Mouse (Mus musculus): ENCODE measurements around the gene Fgfr2.
A peak's percentile ranks its signal among the peaks of the same experiment; 100 is the strongest.

Gene Fgfr2

DNA sequence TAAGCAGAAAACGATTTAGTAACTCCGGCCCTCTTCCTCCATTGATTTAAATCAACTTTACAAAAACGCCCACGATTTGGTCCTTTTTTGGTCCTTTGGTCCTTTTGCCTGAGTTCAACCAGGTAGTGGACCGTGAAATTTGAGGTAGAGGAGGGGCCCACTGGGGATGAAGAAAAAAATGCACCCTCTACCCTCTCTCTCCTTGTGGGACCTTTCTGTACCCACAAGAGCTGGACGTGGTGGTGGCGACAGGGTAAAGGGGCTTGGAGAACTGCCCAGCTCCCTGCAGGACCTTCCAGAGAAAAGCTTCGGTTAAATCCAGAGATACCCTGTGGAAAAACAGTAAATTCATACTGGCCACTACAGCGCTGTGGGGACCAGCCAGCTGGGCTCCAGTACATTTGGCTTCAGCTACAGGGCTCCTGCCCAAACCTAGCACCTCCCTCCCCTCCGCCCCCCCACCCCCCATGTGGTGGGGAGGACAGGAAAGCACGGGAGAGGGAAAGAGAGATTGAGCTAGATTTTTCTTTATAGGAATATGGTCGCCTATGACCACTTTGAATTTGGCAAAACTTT lies 2185.8 kb downstream of the Fgfr2 start:
- DNase-seq (ENCODE audit: low spot score) = no peak

DNA sequence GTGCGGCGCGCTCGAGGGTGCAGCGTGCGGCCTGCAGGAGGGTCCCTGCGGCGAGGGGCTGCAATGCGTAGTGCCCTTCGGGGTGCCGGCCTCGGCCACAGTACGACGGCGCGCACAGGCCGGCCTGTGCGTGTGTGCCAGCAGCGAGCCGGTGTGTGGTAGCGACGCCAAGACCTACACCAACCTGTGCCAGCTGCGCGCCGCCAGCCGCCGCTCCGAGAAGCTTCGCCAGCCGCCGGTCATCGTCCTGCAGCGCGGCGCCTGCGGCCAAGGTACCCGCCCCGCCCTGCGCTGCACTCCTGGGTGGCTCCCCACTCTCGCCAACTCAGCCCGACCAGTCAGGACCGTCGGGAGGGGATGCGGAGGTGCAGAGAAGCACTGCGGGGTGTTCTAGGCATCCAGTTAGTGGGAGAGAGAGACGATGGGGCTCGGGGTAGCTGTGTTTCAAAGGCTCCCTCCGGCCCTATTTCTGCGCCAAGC lies 2186.6 kb downstream of the Fgfr2 start:
- DNase-seq (ENCODE audit: low spot score) = no peak

- peak; percentile 68 for DNase-seq (ENCODE audit: low spot score)
Measured at GRCm38 (mm10) chr7:130935793-130936471, 2187.2 kb downstream of the Fgfr2 start, which contains the start of gene Htra1. TSS of gene Htra1 (plus strand) at chr7:130936111.

- no peak for DNase-seq (ENCODE audit: low spot score)
Measured at GRCm38 (mm10) chr7:130935421-130935792, 2187.7 kb downstream of the Fgfr2 start.

GRCm38 (mm10) chr7:130934654-130935053 lies 2188.5 kb downstream of the Fgfr2 start:
- no peak for DNase-seq (ENCODE audit: low spot score)

DNA sequence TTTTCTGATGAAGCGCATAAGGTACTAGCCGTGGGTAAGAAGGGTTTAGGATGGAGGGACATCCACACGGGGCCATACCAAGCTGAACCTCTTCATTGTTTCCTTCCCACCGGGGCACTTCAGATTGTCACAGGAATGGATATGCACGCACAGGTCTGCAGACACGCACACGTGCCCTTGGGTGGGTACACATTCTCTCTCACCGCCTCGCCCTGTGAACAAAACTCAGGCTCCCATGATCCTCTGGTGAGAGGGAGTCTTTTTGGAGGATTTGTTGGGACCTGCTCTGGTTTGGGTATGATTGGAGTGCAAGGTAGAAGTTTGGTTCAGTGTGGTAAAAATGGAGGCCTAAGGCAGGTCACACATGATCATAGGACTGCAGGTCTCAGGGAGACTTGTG lies 2190.2 kb downstream of the Fgfr2 start:
- no peak for DNase-seq (ENCODE audit: low spot score)

DNA sequence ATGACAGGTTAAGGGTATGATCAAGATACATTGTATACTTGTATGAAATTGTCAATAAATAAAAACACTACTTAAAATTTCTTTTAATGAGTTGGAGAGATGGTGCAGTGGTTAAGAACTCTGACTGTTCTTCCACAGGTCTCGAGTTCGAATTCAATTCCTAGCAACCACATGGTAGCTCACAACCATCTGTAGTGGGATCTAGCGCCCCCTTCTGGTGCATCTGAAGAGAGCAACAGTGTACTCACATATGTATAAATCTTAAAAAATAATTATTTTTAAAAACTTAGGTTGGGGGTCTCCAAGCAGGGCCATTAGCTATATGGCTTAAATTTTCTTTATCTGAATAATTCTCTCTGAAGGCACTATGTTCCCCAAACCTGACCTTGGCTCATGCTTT lies 2192.7 kb downstream of the Fgfr2 start:
- DNase-seq (ENCODE audit: low spot score) = no peak

DNA sequence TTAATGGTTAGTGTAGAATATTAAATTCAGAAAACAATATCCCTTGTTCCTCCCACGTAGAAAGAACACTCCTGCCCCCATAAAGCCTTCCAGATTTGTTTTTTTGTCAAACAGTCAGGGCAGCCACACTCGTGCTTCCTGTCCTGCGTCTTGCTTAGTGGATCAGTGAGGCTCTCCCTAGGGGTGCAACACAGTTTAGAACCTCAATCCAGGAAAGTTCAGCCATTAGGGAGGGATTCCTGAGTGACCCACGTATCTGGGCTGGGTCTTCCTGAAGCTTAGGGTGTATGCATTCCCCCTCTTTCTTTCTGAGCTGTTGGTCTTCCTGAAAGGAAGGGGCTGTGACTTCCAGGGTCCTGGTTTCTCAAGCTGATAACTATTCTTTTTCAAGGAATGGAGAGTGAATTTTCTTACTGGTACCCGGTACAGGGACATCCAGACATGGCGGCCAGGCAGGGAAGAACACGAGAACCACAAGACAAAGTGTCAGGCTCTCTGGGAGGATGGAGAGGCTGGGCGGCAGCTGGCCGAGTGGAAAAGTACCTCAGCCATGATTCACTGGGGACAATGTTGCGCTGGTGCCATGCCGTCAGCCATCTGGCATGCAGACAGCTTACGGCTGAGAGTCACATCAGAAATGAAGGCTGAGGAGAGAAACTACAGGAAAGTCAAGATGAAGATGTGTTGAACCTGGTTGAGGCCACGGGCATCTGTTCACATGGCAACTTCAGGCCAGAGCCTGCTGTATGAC lies 2200.0 kb downstream of the Fgfr2 start:
- no peak for DNase-seq (ENCODE audit: low spot score)

DNA sequence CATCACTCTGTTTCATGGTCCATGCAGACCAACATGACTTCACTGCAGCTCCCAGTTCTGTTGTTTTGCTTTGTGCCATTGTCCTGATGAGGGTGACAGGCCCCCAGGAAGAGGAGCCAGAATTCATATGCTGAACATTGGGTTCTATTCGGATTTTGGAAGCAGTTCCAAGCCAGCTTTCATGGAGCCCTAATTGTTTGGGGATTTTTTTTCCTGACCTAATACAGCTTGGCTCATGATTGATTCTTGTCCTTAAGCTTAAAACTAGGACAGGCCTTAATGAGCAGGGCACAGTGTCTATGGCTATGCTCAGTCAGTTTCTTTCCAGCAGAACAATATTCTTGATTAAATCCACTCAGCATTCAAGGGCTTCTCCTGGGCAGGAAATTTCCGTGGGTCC lies 2204.9 kb downstream of the Fgfr2 start:
- no peak for DNase-seq (ENCODE audit: low spot score)

DNA sequence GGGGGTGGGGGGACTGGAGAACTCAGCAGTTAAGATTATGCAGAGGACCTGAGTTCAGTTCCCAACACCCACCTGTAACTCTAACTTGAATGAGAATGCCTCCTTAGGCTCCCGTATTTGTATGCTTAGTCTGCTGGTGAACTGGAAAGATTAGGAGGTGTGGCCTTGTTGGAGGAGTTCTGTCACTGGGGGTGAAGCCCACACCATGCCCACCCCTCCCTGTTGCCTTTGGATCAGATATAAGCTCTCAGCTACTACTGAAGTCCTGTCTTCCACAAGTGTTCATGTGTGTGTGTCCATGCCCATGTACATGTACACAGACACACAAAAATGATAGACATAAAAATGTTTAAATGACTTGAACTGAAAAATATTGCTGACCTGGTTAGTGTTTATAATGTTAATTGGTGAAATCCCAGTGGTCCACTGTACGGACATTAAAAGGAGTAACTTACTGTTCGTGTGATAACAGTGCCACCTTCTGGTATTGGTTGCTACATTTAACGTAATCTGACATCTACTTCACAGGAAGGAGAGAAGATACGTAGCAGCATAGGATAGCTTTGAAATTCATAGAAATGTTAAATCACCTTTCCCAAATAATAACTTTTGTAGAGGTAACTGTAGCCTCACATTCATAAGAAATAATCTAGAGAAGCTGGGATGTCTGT lies 2208.3 kb downstream of the Fgfr2 start:
- no peak for DNase-seq (ENCODE audit: low spot score)

- no peak for DNase-seq (ENCODE audit: low spot score)
Measured at GRCm38 (mm10) chr7:130910841-130911240, 2212.3 kb downstream of the Fgfr2 start.

DNA sequence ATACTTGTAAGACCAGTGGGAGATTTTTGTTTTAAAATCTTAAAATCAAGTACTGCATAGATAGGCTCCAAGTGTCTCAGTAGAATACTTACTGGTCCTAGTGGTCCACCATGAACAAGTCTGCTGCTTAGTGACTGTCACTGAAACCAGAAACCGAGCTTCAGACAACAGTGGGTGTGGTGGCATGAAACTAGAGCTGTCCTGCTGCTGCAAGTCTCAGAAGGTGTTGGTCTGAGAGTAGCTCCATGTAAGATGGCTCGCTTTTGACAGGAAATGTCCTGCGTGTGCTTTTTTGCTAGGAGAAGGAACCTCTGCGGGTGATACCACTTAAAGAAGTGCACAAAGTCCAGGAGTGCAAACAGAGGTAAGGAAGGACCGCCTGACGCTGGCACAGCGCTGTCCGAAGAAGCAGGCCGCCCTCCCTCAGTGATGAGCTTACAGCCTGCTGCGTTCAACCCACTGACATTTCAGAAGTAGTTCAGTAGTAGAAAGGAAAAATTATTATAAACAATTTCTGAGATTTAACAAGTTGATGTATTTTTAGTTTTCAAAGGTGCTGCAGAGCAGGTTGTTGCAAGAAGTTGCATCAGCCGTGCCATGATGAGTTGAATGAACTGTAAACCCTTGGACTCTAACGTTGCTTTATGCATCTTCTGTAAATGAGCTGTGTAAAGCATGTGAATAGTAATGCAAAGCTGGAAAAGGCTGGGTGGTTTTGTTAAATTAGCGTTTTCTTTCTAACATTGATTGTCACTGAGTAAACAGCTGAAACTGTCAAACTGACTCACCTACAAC lies 2218.4 kb downstream of the Fgfr2 start:
- no peak for DNase-seq (ENCODE audit: low spot score)

- DNase-seq (ENCODE audit: low spot score) = no peak
Measured at GRCm38 (mm10) chr7:130903505-130904074, 2219.6 kb downstream of the Fgfr2 start.

DNA sequence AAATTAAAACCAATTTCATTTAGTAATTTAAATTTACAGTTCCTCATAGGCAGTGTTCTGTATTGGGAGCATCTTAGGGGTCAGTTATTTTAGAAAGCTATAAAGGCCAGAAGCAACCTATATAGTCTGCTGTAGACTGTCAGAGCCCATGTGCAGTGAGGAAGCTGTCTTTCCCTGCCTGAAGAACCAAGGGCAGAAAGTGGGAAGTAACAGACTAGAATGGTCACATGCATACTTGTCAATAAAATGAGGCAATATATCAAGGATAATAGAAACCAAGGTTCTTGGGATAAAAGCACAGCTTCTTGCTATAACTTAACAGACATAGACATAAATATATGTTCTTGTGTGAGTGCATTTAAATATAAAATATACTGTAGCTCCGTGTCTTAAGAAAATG lies 2220.2 kb downstream of the Fgfr2 start:
- no peak for DNase-seq (ENCODE audit: low spot score)

DNA sequence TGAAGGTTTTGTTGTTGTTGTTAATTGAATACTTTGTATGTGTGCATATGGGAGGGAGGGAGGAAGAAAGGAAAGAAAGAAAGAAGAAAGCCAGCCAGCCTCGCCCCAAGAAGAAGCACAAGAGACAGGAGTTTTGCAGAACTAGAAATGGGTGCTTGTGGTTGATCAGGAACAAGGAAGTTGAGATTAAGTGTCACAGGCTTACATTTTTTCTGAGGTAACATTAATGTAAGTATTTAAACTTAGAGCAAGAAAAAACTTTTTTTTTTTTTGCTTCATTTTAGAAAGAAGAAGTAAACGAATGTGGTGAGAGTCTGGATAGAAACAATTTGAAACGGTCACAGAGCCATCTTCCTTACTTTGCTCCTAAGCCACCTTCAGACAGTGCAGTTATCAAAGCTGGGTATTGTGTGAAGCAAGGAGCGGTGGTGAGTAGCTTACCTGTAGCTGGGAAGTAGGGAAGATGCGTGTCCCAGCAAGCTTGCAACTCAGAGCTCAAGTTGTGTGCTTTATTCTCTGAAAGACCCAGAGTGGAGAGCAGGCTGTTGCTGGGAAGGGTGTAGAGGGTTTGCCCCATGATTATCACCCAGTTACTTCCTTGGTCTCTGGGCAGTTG lies 2222.8 kb downstream of the Fgfr2 start:
- DNase-seq (ENCODE audit: low spot score) = no peak

- DNase-seq (ENCODE audit: low spot score) = no peak
Measured at GRCm38 (mm10) chr7:130898373-130898772, 2224.8 kb downstream of the Fgfr2 start.

GRCm38 (mm10) chr7:130897201-130897600 lies 2225.9 kb downstream of the Fgfr2 start:
- DNase-seq (ENCODE audit: low spot score) = no peak

DNA sequence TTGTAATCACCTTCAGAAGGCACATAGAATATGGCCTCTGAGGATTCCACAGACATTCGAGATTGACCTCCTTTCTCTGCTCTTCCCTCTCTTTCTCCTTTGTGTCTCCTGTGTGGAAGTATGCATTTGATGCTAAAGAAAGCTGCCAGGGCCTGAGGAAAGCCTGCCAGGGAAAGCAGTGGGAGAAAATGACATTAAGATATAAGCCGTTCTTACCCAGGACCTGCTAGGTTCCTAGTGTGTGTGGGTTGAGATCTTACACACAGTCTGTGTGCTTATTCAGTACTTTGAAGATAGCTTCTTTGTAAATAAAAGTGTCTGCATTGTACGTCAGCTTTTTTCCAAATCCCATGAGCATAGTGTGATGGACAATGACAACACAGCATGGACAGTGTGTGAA lies 2227.1 kb downstream of the Fgfr2 start:
- DNase-seq (ENCODE audit: low spot score) = no peak

DNA sequence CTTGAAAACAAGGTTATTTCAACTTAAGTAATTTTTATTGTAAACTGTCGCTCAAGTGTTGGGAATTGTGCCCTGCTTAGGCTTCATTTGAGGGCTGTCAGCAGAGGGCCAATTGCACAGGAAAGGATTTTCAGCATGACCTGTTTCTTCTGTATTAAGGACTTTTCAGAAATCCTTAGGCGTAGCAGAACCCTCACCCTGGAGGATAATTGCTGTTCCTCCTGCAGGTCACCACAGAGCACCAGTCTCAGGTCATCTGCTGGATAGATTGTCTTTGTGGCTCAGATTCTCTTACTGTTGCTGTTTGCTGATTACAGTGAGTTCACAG lies 2227.6 kb downstream of the Fgfr2 start:
- no peak for DNase-seq (ENCODE audit: low spot score)

- no peak for DNase-seq (ENCODE audit: low spot score)
Measured at GRCm38 (mm10) chr7:130894931-130895617, 2228.1 kb downstream of the Fgfr2 start.

DNA sequence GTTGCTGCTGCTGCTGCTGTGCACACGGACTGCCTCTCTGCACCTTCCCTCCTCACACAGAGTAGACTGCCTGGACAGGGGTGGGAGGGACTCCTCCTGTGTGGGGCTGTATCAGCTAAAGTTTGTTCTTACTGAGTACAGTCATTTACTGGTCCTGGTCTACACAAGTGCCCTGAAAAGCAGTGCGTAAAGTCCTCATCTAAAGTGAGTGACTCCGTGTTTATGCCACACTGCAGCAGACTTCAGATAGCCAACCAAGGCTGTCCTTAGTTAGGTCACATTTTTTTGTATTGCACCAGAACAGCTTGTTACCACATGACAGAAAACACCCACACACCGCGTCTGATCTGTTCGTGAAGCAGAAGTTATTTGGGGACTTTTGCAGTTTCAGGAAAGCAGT lies 2230.2 kb downstream of the Fgfr2 start:
- no peak for DNase-seq (ENCODE audit: low spot score)

Measured in ovary, postnatal 14 days (tissue).